Mouse (Mus musculus) cerebellum, adult 9-11 months (tissue): ENCODE results near the gene Pik3c2a.

Experiments used
- DNase-seq: peaks from one replicate; pipeline ENCODE4 v3.0.0; 2022

The Pik3c2a gene

DNA sequence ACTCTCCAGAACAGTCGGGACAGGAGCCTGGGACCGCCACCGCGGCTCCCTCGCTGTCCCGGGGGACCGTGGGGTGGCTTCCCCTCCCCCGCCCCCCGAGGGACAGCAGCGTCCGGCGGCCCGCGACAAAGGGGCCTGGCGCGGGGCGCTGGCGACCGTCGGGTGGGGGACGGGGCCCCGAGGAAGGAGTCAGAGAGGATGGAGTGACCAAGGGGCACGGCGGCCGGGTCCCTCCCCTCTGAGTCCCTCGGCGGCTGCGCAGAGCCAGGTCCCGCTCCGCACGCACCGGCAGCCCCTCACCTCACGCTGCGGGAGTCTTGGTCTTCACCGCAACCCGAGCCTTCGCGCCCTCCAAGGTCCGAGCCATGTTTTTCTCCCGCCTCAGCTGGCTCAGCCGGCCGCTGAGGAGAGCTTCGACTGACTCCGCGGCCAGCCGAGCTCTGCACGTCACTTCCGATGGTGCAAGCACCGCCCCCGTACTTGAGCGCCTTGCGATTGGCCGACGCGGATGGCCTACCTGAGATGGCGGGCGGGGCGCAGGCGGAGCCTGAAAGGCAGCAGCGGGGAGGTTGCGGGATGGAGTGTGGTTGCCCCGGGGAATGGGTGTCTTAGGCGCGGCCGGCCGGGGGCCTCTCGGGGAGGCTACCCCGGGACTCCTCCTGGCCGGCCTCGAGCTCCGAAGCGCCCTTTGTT lies at the start of gene Pik3c2a:
Gene Pik3c2a (minus strand): TSS at position 446 of the 693 bp plus-strand sequence.
- peak; percentile 96 for DNase-seq

GRCm38 (mm10) chr7:116491113-116491512 lies 47.9 kb upstream of the Pik3c2a start:
- no peak for DNase-seq

GRCm38 (mm10) chr7:116485062-116485601 lies 41.9 kb upstream of the Pik3c2a start:
- no peak for DNase-seq

DNA sequence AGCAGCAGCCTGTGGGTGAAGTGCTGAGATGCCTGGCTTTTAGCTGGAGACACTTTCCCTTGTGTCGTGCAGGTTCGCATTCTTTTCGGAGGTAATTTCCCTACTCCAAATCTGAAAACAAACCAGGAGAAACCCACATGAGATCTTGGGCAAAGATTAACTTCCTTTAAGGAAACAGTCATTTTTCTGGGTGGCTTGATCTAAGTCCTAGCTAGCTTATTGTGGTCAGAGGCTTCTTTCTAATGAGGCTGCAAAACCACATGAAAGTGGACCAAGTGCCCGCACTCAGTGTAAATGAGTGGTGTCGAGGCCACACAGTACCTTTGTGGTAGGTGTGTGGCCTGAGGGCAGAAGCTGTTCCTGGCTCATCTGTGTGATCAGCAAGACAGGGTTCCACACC lies 41.0 kb upstream of the Pik3c2a start:
- DNase-seq: no peak

DNA sequence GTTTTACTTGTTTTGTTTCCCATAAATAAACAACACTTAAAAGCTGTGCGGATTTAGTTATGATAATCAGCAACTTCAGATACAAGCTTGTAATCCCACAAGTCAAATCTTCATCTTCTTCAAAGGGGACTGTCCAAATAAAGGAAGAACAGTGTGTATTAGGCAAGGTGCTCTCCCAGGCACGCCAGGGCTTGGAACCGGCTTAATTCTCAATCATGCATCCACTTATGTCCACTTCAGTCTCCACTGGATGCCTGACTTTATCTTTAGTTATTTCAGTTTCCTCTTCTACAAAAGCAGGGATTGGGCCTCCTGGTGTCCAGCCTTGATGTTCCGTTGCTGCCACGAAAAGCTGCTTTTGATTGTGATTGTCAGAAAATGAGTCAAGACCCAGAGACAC lies 40.5 kb upstream of the Pik3c2a start:
- DNase-seq: no peak

DNA sequence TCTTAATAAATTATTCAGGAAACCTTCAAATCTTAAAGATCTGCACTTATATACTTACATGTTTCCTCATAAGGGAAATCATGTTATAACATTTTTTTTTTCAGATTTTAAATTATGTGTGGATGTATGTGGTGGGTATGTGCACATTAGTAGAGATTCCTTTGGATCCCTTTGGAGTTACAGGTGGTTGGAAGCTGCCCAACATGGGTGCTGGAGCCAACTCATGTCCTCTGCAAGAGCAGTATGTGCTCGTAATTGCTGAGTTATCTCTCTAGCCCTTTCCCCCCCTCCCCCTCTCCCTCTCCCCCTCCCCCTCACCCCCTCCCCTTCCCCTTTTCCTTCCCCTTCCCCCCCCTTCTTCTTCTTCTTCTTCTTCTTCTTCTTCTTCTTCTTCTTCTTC lies 39.9 kb upstream of the Pik3c2a start:
- DNase-seq: no peak

- DNase-seq: no peak
Observed at GRCm38 (mm10) chr7:116476264-116476663, 33.0 kb upstream of the Pik3c2a start.

GRCm38 (mm10) chr7:116475836-116476235 lies 32.6 kb upstream of the Pik3c2a start:
- no peak for DNase-seq

- DNase-seq: no peak
Observed at GRCm38 (mm10) chr7:116462114-116462513, 18.9 kb upstream of the Pik3c2a start.

DNA sequence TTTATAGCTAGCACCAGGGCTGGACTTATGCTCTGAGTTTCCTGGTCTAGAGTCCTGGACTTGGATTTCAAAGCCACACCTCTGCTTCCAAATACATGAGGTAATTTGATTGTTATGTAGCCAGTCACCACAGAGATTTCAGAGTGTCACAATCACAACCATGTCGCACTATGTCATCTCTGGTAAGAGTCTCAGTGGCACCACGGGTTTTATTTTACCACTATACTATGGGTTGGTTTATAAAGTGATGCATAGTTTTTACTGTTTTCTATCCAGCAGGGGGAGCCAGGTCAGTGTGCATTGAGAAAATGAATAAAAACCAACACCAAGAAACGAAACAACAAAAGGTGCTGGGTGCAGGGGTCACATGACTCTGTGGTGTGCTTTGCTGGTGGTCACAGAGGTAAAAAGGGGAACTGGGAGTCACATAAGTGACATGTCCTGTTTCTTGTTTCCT lies 15.8 kb upstream of the Pik3c2a start:
- DNase-seq: no peak

DNA sequence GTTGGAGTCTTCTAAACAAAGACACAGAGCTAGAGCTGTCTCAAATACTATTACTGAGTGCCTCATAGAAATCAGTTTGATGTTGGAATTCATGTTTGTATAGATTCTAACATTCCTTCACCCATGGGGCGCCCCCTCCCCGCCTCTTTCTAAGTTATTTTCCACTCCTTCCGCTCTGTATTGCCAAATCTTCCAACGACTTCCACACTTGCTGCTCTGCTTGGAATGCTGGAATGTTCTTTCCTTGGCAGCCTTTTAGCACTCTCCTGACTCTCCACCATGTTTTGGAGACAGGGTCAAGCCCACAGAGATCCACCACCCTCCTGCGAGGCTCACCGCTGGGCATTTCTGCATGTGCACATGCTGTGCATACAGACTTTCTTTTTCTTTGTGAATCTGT lies 14.1 kb upstream of the Pik3c2a start:
- DNase-seq: no peak

- DNase-seq: no peak
Observed at GRCm38 (mm10) chr7:116456964-116457363, 13.7 kb upstream of the Pik3c2a start.

GRCm38 (mm10) chr7:116446645-116447044 lies 3.4 kb upstream of the Pik3c2a start:
- DNase-seq: no peak

GRCm38 (mm10) chr7:116444326-116444809 lies 1.1 kb upstream of the Pik3c2a start:
- DNase-seq: no peak

GRCm38 (mm10) chr7:116443697-116444325 lies 562 bp upstream of the Pik3c2a start:
- DNase-seq: no peak

- no peak for DNase-seq
Observed at GRCm38 (mm10) chr7:116442226-116442625, 1.0 kb downstream of the Pik3c2a start.

- DNase-seq: no peak
Observed at GRCm38 (mm10) chr7:116441346-116441745, 1.9 kb downstream of the Pik3c2a start.

DNA sequence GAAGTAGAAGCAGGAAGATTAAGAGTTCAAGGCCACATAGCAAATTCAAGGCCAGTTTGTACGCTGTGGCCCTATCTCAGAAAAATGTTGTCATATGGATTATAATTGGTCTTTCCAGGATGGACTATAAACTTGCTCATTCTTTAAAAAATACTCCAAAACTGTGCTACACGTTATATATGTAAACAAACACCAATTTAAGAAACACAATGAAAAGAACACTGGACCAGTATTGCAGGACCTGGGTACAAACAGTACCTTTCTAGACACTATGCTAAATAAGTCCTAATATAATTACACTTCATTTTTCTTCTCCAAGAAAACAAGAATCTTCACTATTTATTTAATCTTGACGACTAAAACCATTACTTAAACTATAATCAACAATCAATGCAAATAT lies 11.6 kb downstream of the Pik3c2a start:
- no peak for DNase-seq

DNA sequence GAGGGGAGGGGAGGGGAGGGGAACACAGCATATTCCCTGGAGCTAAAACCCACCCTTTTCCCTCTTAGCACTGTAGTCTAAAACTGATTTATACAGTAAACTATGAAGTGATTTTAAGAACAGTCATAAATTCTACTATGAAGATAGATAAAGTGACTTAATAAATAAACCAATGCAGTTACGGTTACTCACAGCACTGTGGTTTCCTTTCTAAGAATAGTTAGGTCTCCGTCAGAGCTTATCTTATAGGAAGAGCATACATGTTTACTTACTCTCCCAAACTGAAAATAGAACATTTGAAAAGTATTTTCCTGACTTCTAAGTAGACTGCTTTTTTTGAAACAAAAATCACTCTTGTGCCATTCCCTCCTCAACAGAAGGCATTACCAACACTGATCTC lies 12.3 kb downstream of the Pik3c2a start:
- DNase-seq: no peak

DNA sequence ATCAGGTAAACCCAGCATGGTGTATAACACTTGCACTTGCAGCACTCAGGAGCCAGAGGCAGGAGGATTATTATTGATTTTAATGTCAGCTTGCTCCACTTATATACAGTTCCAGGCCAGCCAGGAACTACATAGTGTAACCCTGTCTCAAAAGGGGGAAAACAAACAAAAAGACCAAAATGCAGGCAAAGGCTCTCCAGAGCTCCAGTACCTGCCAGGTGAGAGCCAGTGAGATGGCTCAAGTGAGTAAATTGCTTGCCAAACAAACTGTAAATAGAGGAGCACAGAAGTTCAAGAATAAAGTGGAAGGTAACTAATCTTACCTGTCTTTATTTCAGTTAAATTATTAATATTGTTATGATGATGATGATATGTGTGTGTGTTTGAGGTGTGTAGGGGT lies 16.0 kb downstream of the Pik3c2a start:
- no peak for DNase-seq

DNA sequence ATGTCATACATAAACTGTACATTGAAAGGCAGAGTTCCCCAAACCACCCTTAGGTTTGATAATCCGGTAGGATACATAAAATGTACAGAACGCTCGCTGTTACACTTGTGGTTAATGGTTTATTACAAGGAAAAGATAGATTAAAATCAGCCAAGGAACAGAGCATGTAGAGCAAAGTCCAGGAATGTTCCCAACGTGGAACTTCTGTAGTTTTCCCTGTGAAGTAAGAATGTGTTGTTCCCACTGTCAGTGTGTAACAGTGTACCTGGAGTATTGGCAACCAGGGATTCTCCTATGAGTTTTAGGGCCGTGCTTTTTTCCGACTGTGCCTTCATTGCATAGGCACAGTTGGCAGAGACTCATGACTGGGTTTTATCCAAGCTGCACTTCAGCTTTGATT lies 17.5 kb downstream of the Pik3c2a start:
- no peak for DNase-seq

- no peak for DNase-seq
Observed at GRCm38 (mm10) chr7:116421081-116421480, 22.2 kb downstream of the Pik3c2a start.

- no peak for DNase-seq
Observed at GRCm38 (mm10) chr7:116409438-116409837, 33.8 kb downstream of the Pik3c2a start.

- DNase-seq: no peak
Observed at GRCm38 (mm10) chr7:116392329-116392728, 50.9 kb downstream of the Pik3c2a start.
